Mouse (Mus musculus) urinary bladder, postnatal 36 days (tissue): ENCODE results near the gene Alox12.
A peak's percentile ranks its signal among the peaks of the same experiment; 100 is the strongest.

Experiments used
- DNase-seq, 2 experiments: peaks; one replicate each; pipeline ENCODE4 v3.0.0; 2022; ENCODE audit warnings: low spot score in 2 of 2, mixed read lengths in 1 of 2

The Alox12 gene

GRCm38 (mm10) chr11:70239541-70240279 is 15.4 kb downstream of the Alox12 start, which contains the start of the genes Gm21988 and Rnasek:
Gm21988 (minus strand) TSS chr11:70239830.
Rnasek (minus strand) TSS chr11:70239842.
- peak; percentile 76 to 78 for DNase-seq

DNA sequence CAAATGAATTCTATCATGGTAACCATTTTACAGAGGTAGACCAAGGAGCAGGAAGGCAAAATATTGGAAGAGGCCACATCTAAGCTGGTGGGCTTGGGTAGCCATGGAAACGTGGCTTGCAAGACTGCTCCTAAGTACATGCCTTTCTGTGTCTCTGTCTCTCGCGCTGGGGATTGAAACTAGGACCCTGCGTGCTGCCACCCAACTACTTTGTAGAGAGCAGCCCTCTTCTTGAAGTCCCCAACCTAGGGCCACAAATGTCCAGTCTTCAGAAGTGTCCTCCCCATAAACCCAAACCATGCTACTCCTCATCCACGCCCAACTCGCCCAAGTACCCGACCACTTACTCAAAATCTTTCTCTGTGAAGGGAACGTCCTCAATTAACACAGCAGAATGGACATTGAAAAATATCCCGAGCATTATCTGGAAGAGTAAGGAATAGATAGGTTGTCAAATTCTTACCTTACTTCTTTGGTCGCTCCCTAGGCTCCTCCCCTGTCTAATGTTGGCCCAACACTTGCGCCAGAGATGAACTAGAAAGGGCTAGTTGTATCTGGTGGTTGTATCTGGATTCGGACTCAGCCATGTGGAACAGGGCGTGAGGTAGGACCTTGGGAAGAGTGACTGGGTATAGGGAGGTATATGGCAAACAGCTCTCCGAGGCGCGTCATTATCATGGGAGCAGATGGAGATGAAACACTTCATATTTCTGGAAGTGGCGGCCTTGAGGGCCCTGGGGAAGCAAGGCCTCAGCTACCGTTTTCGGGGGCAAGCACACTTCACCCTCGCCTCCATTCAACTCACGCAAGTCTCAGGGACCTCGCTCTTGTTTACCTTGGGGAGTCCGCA is 16.3 kb downstream of the Alox12 start:
- DNase-seq = no peak

GRCm38 (mm10) chr11:70237457-70238167 is 17.5 kb downstream of the Alox12 start, which contains the start of gene 0610010K14Rik:
0610010K14Rik (minus strand) TSS chr11:70237914.
- peak; percentile 98 for DNase-seq

- no peak for DNase-seq
Measured at GRCm38 (mm10) chr11:70236717-70237116, 18.4 kb downstream of the Alox12 start.

- DNase-seq = no peak
Measured at GRCm38 (mm10) chr11:70235254-70235900, 19.8 kb downstream of the Alox12 start.

DNA sequence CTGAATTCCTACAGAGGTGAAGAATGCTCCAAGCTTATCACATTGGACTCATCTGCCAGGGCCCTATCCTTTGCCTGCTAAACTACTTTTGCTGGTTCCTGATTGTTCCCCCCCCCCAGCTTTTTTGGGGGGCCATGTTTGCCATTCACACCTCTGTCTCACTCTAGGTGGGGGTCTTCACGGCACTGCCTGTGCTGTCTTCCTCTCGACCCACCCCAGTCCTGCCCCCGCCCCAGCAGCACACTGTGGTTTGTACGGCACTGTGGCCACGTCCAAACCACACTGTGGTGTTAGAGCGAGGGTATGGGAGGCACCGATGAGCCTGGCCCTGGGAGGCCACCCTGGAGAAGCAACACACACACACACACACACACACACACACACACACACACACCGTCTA is 20.7 kb downstream of the Alox12 start:
- DNase-seq = no peak

GRCm38 (mm10) chr11:70234037-70234436 is 21.1 kb downstream of the Alox12 start:
- DNase-seq = no peak

- DNase-seq = no peak
Measured at GRCm38 (mm10) chr11:70233016-70233415, 22.1 kb downstream of the Alox12 start.

GRCm38 (mm10) chr11:70232546-70232945 is 22.6 kb downstream of the Alox12 start:
- DNase-seq = no peak

DNA sequence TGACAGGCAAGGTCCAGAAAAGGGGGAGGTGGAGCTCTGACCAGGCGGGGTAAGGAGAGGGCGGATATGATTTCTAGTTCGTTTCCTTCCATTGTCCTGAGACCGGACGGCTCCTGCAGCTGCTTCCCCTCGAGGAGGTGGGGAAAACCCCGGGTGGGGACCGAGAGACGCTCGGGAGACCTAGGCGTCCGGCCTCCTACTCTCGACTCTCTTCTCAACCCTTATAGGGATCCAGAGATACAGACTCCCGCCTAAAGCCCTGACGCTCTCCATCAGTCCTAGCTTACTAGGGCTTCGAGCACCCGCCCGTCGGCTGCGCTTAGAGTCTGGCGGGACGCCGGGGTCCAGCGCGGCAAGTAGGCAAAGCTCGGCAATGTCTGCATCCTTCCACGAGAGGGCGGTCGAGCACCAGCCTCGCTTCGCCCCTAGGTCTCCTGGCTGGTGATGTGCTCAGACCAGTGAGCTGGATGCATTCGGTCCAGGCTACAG is 24.9 kb downstream of the Alox12 start:
- DNase-seq = peak; percentile 71 to 82

DNA sequence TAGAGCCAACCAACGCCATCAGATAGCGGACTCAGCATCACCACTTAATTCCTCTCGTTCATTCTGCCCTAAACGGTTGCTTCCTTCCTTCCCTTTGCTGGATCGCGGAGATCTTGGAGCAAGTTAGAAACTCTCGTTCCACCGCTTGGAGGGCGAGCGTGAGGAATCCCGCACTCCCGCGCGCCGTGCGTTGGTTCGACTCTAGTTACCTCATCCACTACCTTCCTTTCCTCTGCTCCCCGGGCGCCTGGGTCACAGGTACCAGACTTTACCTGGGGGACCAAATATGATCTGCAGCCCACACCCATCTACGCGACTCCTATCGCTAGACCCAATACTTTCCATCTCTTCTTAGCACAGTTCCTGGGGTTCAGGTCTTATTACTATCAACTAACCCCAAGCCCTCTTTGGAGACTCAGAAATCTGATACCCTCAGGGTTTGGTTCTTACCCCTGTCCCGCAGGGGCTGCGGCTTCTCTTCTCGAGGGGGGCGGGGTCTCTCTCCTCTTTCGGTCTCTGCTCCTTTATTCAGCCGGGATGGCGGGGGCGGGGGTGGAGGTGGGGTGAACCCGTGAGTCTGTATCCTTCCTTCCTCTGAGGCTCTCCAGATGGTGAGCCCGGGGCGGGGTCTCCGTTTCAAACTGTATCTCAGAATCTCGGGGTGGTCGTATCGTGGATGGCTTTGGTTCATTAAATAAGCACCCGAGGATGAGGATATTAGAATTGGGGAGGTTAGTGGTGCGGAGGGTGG is 25.7 kb downstream of the Alox12 start, which contains the start of gene Bcl6b:
Gene Bcl6b, minus strand, starts transcription at position 539 of the 751 bp plus-strand sequence.
- DNase-seq = no peak

DNA sequence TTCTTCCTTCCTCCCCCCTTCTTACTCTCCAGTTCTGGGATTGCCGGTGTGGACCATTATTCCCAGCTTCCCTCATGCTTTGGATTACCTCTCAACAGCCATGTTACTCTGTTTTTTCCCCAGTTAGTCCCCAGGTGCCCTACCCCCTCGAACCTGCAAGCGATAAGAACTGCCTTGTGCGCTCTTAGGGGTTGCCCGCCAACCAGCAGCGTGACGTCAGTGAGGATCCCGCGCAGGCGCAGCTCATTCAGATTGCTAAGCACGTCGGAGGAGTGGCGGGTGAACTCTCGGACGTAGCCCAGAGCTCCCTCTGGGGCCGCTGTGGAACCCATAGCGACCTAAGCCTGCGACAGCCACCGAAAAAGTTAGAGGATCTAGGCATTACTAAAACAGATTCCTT is 26.3 kb downstream of the Alox12 start:
- DNase-seq = peak; percentile 62 to 83

DNA sequence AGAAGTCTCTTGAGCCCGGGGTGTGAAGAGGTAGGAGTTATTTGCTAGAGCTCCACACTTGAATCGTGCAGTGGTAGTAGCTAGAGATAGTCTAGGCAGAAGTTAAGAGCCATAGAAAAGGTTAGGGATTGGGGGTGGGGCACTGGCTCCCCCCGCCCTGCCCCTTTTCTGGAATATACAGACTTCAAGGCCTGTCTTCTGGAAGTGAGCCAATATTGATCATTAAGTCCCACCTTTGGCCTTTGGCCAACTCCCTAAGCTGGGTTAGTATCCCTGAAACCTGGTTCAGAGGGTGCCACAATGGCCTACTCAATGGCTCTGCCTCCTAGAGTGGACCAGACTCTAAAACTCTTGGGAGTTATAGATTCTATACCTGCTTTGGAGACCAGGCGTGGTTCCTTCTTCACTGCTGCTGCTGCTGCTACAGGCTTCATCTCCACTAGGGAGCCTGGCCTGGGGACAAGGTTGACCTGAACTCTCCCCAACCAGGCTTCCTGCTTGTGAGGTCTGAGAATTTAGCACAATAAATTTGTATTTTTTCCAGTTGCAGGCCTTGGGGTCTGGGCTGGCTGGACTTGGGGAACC is 27.4 kb downstream of the Alox12 start:
- no peak for DNase-seq

DNA sequence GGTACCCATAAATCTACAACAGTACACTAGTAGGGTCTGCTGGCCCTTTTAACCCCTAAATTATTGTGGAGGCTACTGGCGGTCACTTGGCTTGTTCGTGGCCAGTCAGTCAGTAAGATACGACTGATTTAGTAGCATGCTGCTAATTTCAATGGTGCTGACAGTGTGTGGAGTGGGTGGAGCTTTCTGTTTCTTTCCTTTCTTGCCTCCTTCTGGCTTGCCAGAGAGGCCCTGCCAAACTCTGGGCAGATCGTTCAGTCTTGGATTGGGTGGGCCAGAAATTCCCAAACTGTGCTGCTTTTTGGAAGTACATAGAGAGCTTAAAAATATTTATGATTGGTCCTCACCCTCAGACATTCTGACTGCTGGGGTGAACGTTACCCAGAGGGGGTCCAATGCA is 28.0 kb downstream of the Alox12 start:
- no peak for DNase-seq

GRCm38 (mm10) chr11:70226602-70226890 is 28.6 kb downstream of the Alox12 start:
- DNase-seq = no peak

GRCm38 (mm10) chr11:70225798-70226601 is 29.2 kb downstream of the Alox12 start:
- no peak for DNase-seq

GRCm38 (mm10) chr11:70223724-70224123 is 31.4 kb downstream of the Alox12 start:
- no peak for DNase-seq

DNA sequence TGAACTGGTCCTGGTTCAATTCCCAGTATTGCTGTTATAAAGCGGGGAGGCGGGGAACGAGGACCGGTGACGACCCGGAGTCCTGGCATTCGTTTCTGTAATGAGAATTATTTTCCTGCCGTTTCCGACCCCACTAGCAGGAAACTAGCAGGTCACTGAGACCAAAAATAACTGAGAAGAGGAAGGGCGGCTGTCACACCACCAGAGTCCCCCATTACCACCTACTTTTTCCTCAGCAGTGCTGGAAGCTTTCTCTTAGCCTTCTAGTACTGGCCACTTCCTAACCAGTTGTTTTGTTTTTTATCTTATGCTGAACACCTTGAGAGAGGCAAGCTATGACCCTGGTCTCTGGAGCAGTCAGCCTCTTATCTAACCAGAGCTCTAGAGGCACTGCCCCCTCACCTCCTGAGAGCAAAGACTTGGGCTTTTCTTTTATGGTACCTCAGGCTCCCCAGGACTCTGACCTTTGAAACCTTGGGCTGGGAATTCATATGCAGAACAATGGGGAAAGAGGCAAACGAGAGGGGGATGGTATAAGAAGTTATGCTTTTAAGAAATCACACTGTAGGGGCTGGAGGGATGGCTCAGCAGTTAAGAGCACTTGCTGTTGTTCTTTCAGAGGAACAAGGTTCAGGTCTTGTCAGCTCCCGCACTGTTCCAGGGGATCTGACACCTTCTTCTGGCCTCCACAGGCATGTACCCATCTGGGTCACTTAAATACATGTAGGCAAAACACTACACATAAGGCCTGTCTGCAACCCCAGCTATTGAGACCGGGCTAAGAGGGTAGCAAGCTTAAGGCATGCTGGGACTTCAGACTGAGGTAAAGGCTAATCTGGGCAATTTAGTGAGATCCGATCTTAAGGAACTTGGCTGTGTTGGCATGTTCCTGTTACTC is 33.3 kb downstream of the Alox12 start:
- no peak for DNase-seq
